Mouse (Mus musculus): ENCODE results near the gene Birc5. TPM values are rescaled to one million over a fixed set of nuclear protein-coding genes. Genes with fewer than 3 reads are reported as not detected.

Gene Birc5
- polyA plus RNA-seq, 1 experiment from 2014 or later, result 50.1 TPM

DNA sequence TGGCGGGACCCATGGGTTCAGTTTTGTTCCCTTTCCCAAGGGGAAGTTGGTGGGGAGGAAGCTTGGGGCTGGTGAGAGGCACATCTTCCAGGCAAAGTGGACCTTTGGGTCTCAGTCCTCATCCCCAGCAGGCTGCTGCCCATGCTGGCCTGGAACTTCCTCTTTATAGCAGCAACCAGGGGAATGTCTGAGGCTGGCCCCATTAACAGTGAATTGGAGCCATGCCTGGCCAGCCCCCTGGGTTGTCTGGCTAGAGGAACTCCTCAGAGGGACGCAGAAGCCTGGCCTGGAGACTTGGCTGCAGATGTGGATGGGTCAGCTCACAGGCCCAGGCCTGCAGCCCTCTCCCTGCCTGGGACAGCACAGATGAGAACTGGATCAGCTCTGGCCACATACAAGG, 15.8 kb downstream of the Birc5 start:
- Histone ChIP-seq H3K4me1 (replicated peaks) (peaks cover 40% of the 10 kb centered on the region), H3K9me3 (no peaks in the 10 kb centered on the region), H3K27ac (replicated peaks) (no peak overlapping the region), H3K4me2 (no peak overlapping the region), H3K27me3 (peaks cover 34% of the 10 kb centered on the region), H3K9ac (no peak overlapping the region), H3K36me3 (no peaks in the 10 kb centered on the region), H3K4me3 (no peak overlapping the region)
- WGBS, result 70% methylated on average over 2 of the region's 2 CpGs
- no peak for ATAC-seq (ENCODE audit: low read depth)

DNA sequence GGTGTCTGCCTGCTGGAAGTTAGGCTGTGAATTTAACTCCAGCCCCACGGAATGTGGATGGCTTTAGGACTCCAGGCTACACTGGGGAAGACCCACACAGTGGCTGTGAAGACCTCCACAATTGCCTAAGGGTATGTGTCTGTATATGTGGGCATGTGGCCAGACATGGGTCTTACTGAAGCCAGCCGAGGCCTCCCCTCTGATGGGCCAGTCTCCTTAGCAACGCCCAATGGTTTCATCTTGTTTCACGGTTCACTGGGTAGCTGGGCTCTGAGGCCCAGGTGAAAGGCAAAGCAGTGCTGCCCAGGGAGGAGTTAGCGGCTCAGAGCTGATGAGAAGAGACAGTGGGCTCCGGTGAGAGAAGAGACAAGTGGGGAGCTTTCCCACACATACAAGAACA, 16.9 kb downstream of the Birc5 start:
- ATAC-seq (ENCODE audit: low read depth), result peak; percentile 41
- Histone ChIP-seq H3K4me2 (no peak overlapping the region), H3K4me1 (replicated peaks) (peaks cover 34% of the 10 kb centered on the region), H3K27me3 (peaks cover 23% of the 10 kb centered on the region), H3K4me3 (no peak overlapping the region), H3K9ac (peak overlapping the region; percentile 49; the same call in 1 of the 2 replicates), H3K9me3 (no peaks in the 10 kb centered on the region), H3K36me3 (no peaks in the 10 kb centered on the region), H3K27ac (replicated peaks) (peak overlapping the region; percentile 59)
- WGBS, result 16% methylated on average over 6 of the region's 6 CpGs

DNA sequence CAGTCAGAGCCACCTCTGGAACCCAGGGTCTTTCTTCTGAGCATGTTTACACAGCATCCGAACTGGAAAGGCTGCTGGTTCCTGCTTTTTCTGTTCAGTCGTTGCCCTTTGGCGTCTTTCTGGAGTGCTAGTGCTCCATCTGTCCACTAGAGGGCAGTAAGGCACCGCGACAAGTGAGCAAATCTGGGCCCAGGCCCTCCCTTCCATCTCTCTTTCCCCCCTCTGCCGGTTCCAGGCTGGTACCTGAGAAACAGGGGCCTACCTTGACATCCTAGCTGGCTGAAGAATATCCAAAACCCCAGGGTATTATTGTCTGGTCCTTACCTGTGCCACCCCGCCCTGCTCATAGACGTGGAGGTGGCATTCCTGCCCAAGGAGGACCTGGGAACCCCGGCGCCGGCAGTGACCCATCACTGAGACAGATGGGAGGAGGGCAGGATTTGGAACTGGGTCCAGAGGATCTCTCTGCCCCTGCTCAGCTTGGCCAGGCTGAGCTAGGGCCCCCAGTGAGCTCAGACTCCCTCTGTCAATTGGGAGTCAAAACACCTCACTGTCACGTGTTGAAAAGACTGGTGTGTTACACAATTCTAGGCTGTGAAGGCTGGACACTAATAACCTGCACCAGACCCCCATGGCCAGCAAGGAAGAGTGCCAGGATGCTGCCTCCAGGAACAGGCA, 21.8 kb downstream of the Birc5 start:
- peaks cover 34% of the 10 kb centered on the region for H3K4me1 ChIP-seq (replicated peaks)
- H3K4me3 ChIP-seq, result no peak overlapping the region
- ATAC-seq (ENCODE audit: low read depth), result no peak
- H3K4me2 ChIP-seq, result no peak overlapping the region
- whole genome bisulfite sequencing, result 38% methylated on average over 12 of the region's 12 CpGs
- no peaks in the 10 kb centered on the region for H3K9me3 ChIP-seq
- H3K36me3 ChIP-seq, result no peaks in the 10 kb centered on the region
- 0 out of 2 replicates have a peak overlapping the region, but pooled peaks have one; percentile 17 for H3K9ac ChIP-seq
- no peak overlapping the region for H3K27ac ChIP-seq (replicated peaks)
- no peaks in the 10 kb centered on the region for H3K27me3 ChIP-seq

DNA sequence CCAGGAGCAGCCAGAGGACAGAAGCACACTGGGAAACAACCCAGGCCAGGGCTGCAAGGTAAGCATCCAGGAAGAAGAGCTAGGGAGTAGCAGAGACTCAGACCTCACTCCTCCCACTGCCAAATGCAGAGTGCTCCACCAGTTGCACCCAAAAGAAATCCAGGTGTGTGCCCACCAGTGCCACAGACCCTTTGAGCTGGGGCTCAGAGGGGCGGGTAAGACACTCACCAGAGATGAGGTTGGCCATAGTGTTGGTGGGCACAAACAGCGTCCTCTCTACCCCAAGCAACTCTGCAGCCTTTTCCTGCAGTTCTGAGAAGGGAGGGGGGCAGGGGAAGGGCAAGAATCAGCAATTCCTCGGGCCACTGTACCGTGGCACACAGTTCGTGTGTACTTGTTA, 22.3 kb downstream of the Birc5 start:
- H3K4me3 ChIP-seq, result no peak overlapping the region

DNA sequence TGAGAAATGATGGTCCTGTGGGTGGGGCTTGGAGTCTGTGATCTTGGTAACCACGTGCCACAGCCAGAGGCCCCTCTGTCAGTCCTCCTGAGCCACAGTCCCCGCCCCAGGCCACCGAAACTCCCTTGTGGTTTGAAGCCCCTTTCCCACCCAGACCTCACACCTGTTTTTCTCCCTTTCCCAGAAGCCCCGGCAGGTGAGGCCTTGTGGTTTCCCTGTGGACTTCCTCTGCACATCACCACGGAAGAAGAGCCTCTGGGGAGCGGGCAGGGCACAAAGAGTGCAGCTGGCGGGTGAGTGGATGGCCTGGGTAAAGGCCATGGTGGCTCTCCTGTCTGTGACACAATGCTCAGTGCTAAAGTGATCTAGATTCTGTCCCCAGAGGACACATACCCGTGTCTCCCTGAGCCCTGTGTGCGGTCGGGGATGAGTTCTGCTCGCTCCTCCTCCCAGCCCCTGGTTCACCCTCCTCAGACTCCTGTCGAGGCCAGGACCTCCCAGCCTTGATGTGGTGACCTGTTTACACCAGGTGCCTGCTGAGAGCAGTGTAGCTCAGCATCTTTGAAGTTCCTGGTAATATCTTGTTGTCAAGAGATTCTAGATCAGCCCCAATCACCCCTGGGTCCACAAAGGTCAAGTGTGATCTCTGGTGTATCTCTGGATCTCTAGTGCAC, 23.0 kb downstream of the Birc5 start:
- ATAC-seq (ENCODE audit: low read depth), result no peak
- Histone ChIP-seq H3K4me1 (replicated peaks) (peaks cover 23% of the 10 kb centered on the region), H3K27me3 (no peaks in the 10 kb centered on the region; the same call in 1 of the 2 replicates), H3K9me3 (no peaks in the 10 kb centered on the region), H3K4me2 (peak overlapping the region; percentile 97), H3K27ac (replicated peaks) (no peak overlapping the region), H3K4me3 (no peak overlapping the region), H3K36me3 (no peaks in the 10 kb centered on the region), H3K9ac (peak overlapping the region; percentile 81)
- WGBS, result 57% methylated on average over 12 of the region's 12 CpGs

More for the DNA sequence above, 22.3 kb downstream of the Birc5 start:
- Histone ChIP-seq H3K36me3 (no peaks in the 10 kb centered on the region), H3K9ac (0 out of 2 replicates have a peak overlapping the region, but pooled peaks have one; percentile 81), H3K27ac (replicated peaks) (no peak overlapping the region), H3K4me1 (replicated peaks) (peaks cover 28% of the 10 kb centered on the region), H3K4me2 (no peak overlapping the region), H3K27me3 (no peaks in the 10 kb centered on the region), H3K9me3 (no peaks in the 10 kb centered on the region)
- ATAC-seq (ENCODE audit: low read depth), result no peak
- 78% methylated on average over 5 of the region's 5 CpGs for WGBS

DNA sequence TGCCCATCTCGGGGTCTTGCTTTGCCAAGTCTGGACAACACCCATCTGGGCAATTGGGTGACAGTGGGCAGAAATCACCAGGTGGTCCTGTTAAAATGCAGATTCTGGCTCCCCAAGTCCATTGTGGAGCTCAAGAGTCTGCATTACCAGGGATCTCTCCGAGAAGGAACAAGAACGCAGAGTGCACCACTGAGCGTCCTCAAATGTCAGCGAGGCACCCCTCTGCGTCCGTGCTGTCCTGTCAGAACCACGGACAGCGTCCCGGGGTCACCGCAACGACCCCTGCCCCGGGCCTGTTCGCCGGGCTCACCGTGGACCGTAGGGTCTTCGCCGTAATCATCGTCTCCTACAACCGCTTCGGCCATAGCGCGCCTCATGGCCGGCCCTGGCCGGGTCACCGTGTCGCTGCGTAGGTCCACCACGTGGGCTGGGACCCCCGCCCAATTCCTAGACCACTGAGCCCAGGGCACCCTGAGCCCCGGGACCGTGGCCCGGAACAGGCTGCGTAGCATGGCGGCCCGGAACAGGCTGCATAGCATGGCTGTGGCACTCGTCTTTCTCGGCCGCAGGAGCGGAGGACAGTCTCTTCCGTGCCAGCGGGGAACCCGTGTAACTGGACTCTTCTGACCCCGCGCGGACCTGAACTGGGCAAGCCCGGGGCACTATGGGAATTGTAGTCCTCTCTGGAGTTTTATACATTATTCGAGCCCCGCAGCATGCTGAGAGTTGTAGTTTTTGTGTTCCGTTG, 24.0 kb downstream of the Birc5 start, which contains the start of gene Tha1:
Gene Tha1 (minus strand): TSS at position 621 of the 748 bp plus-strand sequence.
- peaks cover 24% of the 10 kb centered on the region for H3K4me1 ChIP-seq (replicated peaks)
- peak; percentile 58; the same call in 1 of the 2 replicates for ATAC-seq (ENCODE audit: low read depth)
- peak within 1 kb of the TSS; percentile 97 for H3K4me2 ChIP-seq
- H3K9ac ChIP-seq, result peak within 1 kb of the TSS; percentile 81
- H3K27me3 ChIP-seq, result peaks cover 4% of the 10 kb centered on the region; the same call in 1 of the 2 replicates
- H3K27ac ChIP-seq (replicated peaks), result 0 out of 2 replicates have a peak within 1 kb of the TSS, but pooled peaks have one; percentile 33
- no peaks in the 10 kb centered on the region for H3K36me3 ChIP-seq
- H3K4me3 ChIP-seq, result peak within 1 kb of the TSS; percentile 72
- 1% methylated on average over 51 of the region's 51 CpGs for WGBS
- no peaks in the 10 kb centered on the region for H3K9me3 ChIP-seq

DNA sequence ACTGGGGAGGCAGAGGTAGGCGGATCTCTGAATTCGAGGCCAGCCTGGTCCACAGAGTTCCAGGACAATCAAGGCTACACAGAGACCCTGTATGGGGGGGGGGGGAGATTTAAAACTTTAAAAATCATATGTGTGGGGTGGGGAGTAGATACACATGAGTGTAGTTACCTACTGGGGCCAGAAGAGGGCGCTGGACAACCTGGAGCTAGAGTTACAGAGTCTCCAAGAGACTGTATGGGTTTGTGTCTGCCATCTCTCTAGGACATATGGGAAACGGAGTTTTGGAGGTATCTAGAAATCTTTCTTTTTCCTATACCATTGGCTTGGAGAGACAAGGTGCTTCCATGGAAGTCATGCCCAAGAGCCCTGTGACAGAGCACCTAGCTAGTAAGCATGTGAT, 25.4 kb downstream of the Birc5 start:
- no peak for ATAC-seq (ENCODE audit: low read depth)
- H3K4me2 ChIP-seq, result no peak overlapping the region
- 58% methylated on average over 4 of the region's 4 CpGs for WGBS
- no peaks in the 10 kb centered on the region for H3K36me3 ChIP-seq
- no peak overlapping the region for H3K4me3 ChIP-seq
- no peak overlapping the region for H3K27ac ChIP-seq (replicated peaks)
- H3K4me1 ChIP-seq (replicated peaks), result peaks cover 37% of the 10 kb centered on the region
- H3K9ac ChIP-seq, result no peak overlapping the region
- peaks cover 4% of the 10 kb centered on the region; the same call in 1 of the 2 replicates for H3K27me3 ChIP-seq
- no peaks in the 10 kb centered on the region for H3K9me3 ChIP-seq

DNA sequence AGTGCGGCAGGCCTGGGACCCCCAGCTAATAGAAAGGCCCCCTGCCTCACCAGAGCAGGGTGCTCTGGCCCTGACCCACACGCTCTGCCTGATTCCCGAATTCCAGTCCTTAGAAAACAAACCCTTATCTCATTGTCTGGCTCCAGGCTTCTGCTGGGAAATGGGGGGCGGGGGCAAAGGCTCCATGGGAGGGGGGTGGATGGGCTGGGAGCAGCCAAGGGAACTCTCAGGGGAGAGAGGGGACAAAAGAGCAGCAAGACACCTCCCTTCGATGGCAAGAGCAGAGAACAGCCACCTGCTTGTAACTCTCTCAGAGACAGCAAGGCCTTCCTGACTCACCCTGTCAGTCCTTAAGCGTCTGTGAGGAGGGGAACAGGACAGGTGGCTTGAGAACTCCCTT, 26.6 kb downstream of the Birc5 start:
- 24% methylated on average over 6 of the region's 6 CpGs for WGBS
- peaks cover 4% of the 10 kb centered on the region; the same call in 1 of the 2 replicates for H3K27me3 ChIP-seq
- no peak for ATAC-seq (ENCODE audit: low read depth)
- 0 out of 2 replicates have a peak overlapping the region, but pooled peaks have one; percentile 5 for H3K9ac ChIP-seq
- H3K36me3 ChIP-seq, result no peaks in the 10 kb centered on the region
- peaks cover 35% of the 10 kb centered on the region for H3K4me1 ChIP-seq (replicated peaks)
- H3K4me2 ChIP-seq, result no peak overlapping the region
- no peak overlapping the region for H3K4me3 ChIP-seq
- no peaks in the 10 kb centered on the region for H3K9me3 ChIP-seq
- no peak overlapping the region for H3K27ac ChIP-seq (replicated peaks)

DNA sequence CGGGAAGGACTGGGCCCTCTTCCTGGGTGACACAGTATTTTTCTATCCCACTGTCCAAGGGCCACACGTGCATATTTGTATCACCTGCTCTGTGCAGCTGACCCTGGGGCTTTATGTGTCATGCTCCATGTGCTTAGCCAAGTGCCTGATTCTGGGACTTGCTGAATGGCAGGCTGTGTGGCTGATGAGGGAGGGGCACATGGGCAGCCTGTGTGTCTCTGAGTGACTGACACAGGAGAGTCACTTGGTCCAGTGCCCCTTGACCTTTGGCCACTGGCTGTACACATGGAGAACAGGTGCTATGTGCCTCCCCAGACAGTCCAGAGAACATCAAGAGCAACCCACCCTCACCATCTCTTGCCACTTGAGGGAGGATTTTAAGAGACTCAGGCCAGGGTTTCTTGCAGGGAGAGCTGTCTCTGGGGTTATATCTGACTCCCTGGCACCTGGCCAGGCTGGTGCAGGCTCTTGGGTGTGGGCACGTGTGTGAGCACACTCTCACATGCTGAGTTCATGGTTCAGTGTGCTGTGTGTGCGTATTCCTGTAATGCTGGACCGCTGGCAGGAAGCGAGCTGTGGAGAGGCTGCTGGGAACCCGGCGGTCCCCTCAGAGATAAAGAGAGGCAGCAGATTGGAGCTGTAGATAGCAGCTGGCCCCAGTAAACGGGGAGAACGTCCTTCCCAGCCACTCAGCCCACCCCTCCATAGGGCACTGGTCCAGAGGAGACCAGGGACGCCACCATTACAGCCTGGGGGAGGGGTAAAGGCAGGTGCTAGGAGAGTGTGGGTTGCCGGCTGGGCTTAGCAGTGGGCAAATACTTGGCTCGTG, 29.1 kb downstream of the Birc5 start:
- Histone ChIP-seq H3K27me3 (peaks cover 4% of the 10 kb centered on the region; the same call in 1 of the 2 replicates), H3K9ac (peak overlapping the region; percentile 58), H3K4me3 (no peak overlapping the region), H3K27ac (replicated peaks) (peak overlapping the region; percentile 76), H3K9me3 (no peaks in the 10 kb centered on the region), H3K4me1 (replicated peaks) (peaks cover 36% of the 10 kb centered on the region), H3K36me3 (no peaks in the 10 kb centered on the region), H3K4me2 (peak overlapping the region; percentile 42)
- WGBS, result 22% methylated on average over 13 of the region's 13 CpGs
- peak; percentile 74 for ATAC-seq (ENCODE audit: low read depth)

DNA sequence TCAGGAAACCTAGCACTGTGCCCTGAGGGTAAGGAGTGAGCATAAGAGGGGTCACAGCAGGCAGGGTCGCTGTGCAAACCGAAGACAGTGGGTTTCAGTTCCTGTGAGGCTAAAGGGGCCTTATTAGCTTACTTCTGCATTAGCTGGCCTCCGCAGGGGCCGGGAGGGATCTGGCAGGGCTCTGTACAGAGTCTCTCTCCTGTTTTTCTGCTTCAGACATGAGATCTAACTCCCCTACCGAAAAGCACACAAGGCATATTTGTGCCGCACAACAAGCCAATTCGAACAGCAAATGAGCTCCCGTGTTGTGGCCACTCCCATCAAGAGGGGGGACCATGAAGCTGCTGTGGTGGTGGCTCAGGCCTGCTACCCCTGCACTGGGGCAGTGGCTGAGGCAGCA, 29.8 kb downstream of the Birc5 start:
- no peaks in the 10 kb centered on the region for H3K9me3 ChIP-seq
- H3K27me3 ChIP-seq, result peaks cover 4% of the 10 kb centered on the region; the same call in 1 of the 2 replicates
- no peak overlapping the region for H3K4me3 ChIP-seq
- H3K27ac ChIP-seq (replicated peaks), result peak overlapping the region; percentile 76
- no peaks in the 10 kb centered on the region for H3K36me3 ChIP-seq
- 29% methylated on average over 8 of the region's 8 CpGs for WGBS
- ATAC-seq (ENCODE audit: low read depth), result no peak
- H3K4me2 ChIP-seq, result peak overlapping the region; percentile 42
- peaks cover 39% of the 10 kb centered on the region for H3K4me1 ChIP-seq (replicated peaks)
- H3K9ac ChIP-seq, result peak overlapping the region; percentile 58; the same call in 1 of the 2 replicates

DNA sequence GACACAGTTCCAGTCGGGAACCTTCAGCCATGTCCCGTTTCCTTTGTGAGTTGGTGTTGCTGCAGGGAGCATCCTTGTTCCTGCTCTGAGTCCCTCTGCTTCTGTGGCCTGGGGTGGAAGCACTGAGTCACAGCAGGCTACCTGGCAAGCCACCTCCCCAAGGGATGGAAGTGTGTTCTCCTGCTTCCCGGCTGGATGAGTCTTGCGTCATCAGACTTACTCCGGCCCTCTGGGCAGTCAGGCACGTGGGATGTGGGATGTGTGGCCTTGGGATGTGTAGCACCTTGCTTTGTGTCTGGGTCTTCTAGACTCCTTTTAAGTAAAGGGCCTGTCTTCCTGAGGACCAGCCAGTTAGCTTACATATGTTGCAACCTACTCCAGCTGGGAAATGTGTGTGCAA, 30.6 kb downstream of the Birc5 start:
- Histone ChIP-seq H3K9ac (no peak overlapping the region), H3K27ac (replicated peaks) (no peak overlapping the region; the same call in 1 of the 2 replicates), H3K9me3 (no peaks in the 10 kb centered on the region), H3K4me3 (no peak overlapping the region), H3K4me2 (no peak overlapping the region), H3K27me3 (peaks cover 11% of the 10 kb centered on the region), H3K4me1 (replicated peaks) (peaks cover 39% of the 10 kb centered on the region), H3K36me3 (no peaks in the 10 kb centered on the region)
- no peak for ATAC-seq (ENCODE audit: low read depth)
- WGBS, result 78% methylated on average over 6 of the region's 6 CpGs
